Mouse (Mus musculus) testis, adult 2 months (tissue): ENCODE measurements around the gene Btbd18.

ENCODE experiments used
- CTCF ChIP-seq: fragments of 200-500 bp; IDR thresholded peaks from 2 replicates; pipeline ENCODE4 v1.5.1; 2012; ENCODE audit warnings: low read depth, mild to moderate bottlenecking, inconsistent platforms, low read length, moderate library complexity; ENCODE audit not compliant: control insufficient read depth, insufficient read depth, insufficient replicate concordance
- POLR2A ChIP-seq: fragments of 200-500 bp; IDR thresholded peaks from 2 replicates; pipeline ENCODE4 v1.6.1; 2012; ENCODE audit warnings: low read depth, mild to moderate bottlenecking, inconsistent platforms, low read length, moderate library complexity; ENCODE audit not compliant: control insufficient read depth

DNA sequence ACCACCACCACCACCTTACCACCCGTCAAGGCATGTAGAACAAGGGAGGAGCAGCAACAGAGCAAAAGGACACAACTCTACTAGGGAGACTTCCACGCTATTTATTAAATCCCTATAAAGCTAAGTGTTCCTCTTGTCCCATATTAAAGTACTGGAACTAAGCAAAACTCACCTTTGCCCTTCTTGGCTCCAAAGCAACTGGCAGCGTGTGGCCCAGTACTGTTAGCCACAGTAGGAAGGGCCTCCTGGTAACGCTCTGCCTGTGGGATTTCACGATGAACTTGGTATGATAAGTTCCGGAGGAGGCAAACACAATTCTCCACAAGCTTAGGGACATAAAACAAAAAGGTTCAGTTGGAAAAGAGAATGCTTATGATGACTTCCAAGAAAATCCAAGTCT, 46.1 kb upstream of the Btbd18 start:
- TF ChIP-seq CTCF (no peak), POLR2A (no peak)
